Mouse (Mus musculus): ENCODE measurements at regions not wholly inside any gene's neighbourhood (a gene's known extent, or its start where the extent isn't known, plus 50 kb on each side); places are given as distances from the start of the nearest gene placed in this dataset.

DNA sequence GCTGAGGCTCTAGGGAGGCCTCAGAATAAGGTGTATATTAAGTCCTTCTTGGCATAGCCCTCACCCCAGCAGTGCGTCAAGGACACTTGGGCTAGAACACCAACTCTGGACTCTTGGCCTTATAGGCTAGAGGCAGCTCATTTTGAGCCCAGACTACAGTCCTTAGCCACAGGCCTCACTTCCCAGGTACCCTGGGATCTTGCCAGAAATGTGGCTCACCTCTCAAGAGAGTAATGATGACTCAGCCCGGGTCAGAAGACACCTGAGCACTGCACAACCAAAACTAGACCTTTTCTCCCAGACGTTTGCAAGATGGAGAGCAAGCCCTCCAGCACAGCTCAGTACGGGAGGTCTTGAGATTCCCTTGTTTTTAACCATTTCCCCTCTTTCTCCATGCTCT, 52.9 kb upstream of the Gadd45a start:
- Histone ChIP-seq H3K9ac (no peak overlapping the region), H3K9me3 (replicated peaks) (no peaks in the 10 kb centered on the region), H3K4me3 (no peak overlapping the region), H3K36me3 (no peaks in the 10 kb centered on the region), H3K4me1 (peaks cover 30% of the 10 kb centered on the region), H3K4me2 (no peak overlapping the region), H3K27me3 (replicated peaks) (peaks cover 10% of the 10 kb centered on the region; the same call in 1 of the 2 replicates), H3K27ac (no peak overlapping the region)
- WGBS (ENCODE audit: insufficient replicate concordance), result 67% methylated on average over 4 of the region's 4 CpGs
- no peak for ATAC-seq

DNA sequence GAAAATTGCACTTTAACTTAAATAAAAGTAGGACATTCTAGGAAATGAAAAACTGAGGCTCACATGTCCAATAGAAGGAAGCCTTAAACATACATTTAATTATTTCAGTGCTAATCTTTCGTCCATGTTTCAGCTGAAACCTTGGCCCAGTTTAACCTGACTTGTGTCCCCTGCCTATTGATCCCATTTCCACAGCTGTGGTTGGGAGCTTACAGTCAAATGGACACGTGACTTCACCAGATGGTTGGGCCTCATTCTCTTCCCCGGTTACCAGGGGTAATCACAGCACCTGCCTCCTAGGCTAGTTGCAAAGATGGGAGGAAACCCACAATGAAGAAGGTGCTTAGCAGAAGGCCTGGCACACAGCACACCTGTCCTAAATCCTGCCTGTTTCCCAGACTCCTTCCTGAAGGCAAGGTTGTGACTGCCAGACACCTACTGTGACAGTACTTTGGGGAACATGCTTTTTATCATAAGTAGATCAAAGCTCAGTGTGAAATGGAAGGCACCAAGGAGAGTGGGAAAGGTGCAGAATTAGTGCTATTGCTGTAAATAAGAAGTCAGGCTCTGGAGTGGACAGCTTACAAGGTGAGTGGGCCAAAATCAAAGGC, 52.4 kb upstream of the Gadd45a start:
- no peaks in the 10 kb centered on the region for H3K9me3 ChIP-seq (replicated peaks)
- whole genome bisulfite sequencing (ENCODE audit: insufficient replicate concordance), result 61% methylated on average over 3 of the region's 3 CpGs

DNA sequence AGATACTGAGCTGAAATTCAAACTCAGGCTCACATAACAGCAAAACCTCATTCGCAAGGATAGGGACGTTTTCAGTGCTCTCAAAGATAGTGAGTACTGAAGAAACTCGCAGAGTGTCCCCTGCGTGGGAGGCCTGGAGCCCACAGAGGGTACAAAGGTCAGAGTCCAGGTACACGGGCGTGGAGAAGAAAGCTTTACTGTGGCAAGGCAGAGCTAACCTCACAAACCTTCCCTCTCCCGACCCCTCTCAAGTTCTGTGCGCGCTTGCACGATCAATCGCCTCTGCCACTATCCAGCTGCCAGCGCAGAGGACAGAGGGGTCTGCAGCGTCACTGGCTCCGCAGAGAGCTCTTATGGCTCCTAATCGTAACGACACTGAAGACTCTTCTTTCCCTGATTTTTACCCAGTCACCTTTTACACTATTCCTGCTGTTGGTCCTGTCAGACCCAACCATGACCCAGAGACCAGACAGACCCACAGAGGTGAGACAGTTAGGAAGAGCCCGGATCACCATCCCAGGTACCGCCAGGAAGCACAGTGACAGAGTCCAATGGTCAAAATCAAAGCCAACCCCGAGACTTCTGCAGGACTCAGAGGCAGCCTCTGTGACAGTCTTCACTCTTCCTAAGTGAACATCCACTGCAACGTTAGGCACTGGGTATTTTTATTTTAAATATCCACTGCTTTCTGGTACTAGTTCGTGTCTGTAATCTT, 51.6 kb upstream of the Gadd45a start:
- no peak for ATAC-seq
- 67% methylated on average over 21 of the region's 21 CpGs for WGBS (ENCODE audit: insufficient replicate concordance)
- Histone ChIP-seq H3K27me3 (replicated peaks) (peaks cover 10% of the 10 kb centered on the region; the same call in 1 of the 2 replicates), H3K9ac (no peak overlapping the region), H3K4me3 (no peak overlapping the region), H3K4me1 (peaks cover 41% of the 10 kb centered on the region), H3K4me2 (peak overlapping the region; percentile 26), H3K9me3 (replicated peaks) (no peaks in the 10 kb centered on the region), H3K27ac (no peak overlapping the region), H3K36me3 (no peaks in the 10 kb centered on the region)

More for the DNA sequence above, 52.4 kb upstream of the Gadd45a start:
- Histone ChIP-seq H3K4me2 (no peak overlapping the region), H3K4me1 (peaks cover 35% of the 10 kb centered on the region), H3K36me3 (no peaks in the 10 kb centered on the region), H3K4me3 (no peak overlapping the region), H3K27ac (no peak overlapping the region), H3K27me3 (replicated peaks) (peaks cover 10% of the 10 kb centered on the region; the same call in 1 of the 2 replicates), H3K9ac (no peak overlapping the region)
- no peak for ATAC-seq

DNA sequence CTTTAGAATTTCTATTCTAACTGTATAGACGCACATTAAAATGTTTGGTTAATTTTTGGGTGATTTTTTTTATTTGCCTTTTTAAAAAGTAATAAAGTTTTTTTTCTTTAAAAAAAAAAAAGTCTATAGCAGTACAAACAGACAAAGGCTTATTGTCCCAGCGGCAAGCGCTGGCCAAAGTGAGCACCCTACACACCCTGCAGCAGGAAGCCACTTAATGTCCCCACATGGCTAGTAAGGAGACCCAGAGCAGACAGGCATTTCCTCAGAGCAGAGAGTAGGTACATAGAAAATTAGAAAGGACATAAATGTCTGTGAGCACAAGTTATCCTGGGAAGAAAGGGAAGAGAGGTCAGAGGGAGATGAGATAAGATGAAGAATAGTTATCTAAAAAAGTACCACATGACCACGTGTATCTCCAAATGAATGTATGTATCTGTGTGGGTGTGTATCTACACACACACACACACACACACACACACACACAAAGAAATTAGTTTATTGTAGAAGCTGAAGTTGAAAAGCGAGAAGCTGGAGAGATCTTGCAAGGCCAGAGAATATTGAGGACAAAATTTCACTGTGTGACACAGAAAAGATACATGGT, 50.7 kb upstream of the Gadd45a start:
- 50% methylated on average over 5 of the region's 5 CpGs for WGBS (ENCODE audit: insufficient replicate concordance)
- no peak for ATAC-seq
- H3K4me1 ChIP-seq, result peaks cover 41% of the 10 kb centered on the region
- H3K9ac ChIP-seq, result no peak overlapping the region
- H3K36me3 ChIP-seq, result no peaks in the 10 kb centered on the region
- H3K4me3 ChIP-seq, result no peak overlapping the region
- H3K9me3 ChIP-seq (replicated peaks), result no peaks in the 10 kb centered on the region
- H3K4me2 ChIP-seq, result no peak overlapping the region
- no peak overlapping the region for H3K27ac ChIP-seq
- peaks cover 9% of the 10 kb centered on the region; the same call in 1 of the 2 replicates for H3K27me3 ChIP-seq (replicated peaks)

DNA sequence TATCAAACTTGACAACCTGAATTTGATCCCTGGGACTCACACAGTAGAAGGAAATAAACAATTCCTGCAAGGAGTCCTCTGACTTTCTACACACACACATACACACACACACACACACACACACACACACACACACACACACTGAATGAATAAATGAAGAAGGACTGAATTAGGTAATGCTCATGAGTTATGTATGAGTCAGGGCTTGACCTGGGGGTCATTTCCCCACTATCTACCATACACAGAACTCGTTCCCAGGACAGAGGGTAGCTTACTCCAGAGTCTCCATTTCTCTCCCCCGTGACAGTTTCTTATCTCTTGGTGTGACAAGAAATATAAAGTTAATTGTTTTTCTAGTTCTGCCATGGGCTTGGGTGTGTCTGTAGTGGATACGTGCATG, 50.1 kb upstream of the Gadd45a start:
- Histone ChIP-seq H3K27ac (peak overlapping the region; percentile 43), H3K4me2 (no peak overlapping the region), H3K4me3 (no peak overlapping the region), H3K9me3 (replicated peaks) (no peaks in the 10 kb centered on the region), H3K36me3 (no peaks in the 10 kb centered on the region), H3K27me3 (replicated peaks) (0 out of 2 replicates have a peak, but pooled peaks cover 6% of the 10 kb centered on the region), H3K4me1 (peaks cover 41% of the 10 kb centered on the region), H3K9ac (no peak overlapping the region)
- WGBS (ENCODE audit: insufficient replicate concordance), result 13% methylated on average over 3 of the region's 3 CpGs
- 0 out of 2 replicates have a peak, but pooled peaks have one; percentile 10 for ATAC-seq
